Mouse (Mus musculus) thymus, adult 2 months (tissue): ENCODE results near the gene Htra1.

Experiments
- CTCF ChIP-seq: fragments of 200-500 bp; IDR thresholded peaks from 2 replicates; pipeline ENCODE4 v1.5.1; 2012; ENCODE audit warnings: mild to moderate bottlenecking, control low read depth, low read length, moderate library complexity, borderline replicate concordance; ENCODE audit not compliant: control insufficient read depth, poor library complexity, insufficient read depth; ENCODE audit errors: extremely low read depth
- POLR2A ChIP-seq: fragments of 200-500 bp; IDR thresholded peaks from 2 replicates; pipeline ENCODE4 v1.6.1; 2012; ENCODE audit warnings: mild to moderate bottlenecking, low read length, control low read depth, moderate library complexity; ENCODE audit not compliant: control insufficient read depth, poor library complexity, insufficient read depth; ENCODE audit errors: extremely low read depth

DNA sequence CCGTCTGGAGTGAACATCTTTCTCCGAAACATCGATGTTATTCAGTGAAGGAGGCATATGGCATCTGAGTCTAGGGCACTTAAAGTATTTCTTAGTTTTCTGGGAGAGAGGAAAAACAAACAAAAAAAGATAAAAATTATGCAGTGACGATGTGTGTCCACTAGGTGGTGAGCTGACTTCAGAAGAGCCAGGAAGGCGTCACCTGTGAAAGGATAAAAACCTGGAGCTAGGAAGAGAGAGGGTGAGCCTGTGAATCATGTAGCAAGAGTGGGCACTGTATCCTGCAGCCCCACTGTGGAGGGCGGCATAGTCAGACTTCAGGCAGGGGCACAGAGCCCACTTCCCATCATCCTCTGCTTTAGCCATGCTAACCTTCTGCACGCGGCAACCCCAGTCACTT, 58.0 kb downstream of the Htra1 start:
- TF ChIP-seq POLR2A: no peak
- no peak for TF ChIP-seq CTCF
